Mouse (Mus musculus) liver, postnatal 0 days (tissue): ENCODE measurements around the gene Cd6.

Source experiments
- CTCF ChIP-seq: sonication (generic); IDR thresholded peaks from 2 replicates; pipeline ENCODE4 v1.5.1; 2016; ENCODE audit warnings: antibody characterized with exemption, low read depth
- EP300 ChIP-seq: IDR thresholded peaks from 2 replicates; pipeline ENCODE4 v1.6.1; 2016; ENCODE audit warnings: antibody characterized with exemption, low read depth, mild to moderate bottlenecking

GRCm38 (mm10) chr19:10871328-10871961, 41.6 kb upstream of the Cd6 start:
- TF ChIP-seq CTCF (no peak), EP300 (no peak)
